Mouse (Mus musculus) kidney, postnatal 10 days (tissue): ENCODE data around the gene Rasgrf2.

Experiments
- DNase-seq: peaks from one replicate; pipeline ENCODE4 v3.0.0; 2021; ENCODE audit warnings: mixed read lengths

Rasgrf2 gene

DNA sequence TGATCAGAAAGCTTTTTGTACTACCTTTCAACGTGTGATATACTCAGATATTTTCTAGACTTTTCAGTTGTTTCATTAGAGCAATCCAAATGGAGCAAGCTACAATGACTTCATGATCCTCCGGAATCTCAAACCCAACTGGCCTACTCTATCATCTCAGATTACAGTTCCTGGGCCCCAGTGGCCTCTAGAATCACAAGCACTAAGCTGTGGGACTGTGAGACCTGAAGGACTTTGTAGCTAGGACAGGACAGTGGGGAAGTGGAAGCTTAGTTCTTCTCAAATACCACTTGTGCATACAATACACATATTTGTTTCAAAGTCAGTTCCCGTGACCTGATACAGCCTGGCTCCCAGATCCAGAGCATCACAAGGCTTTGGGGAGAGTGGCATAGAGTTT, 253.5 kb downstream of the Rasgrf2 start:
- no peak for DNase-seq

DNA sequence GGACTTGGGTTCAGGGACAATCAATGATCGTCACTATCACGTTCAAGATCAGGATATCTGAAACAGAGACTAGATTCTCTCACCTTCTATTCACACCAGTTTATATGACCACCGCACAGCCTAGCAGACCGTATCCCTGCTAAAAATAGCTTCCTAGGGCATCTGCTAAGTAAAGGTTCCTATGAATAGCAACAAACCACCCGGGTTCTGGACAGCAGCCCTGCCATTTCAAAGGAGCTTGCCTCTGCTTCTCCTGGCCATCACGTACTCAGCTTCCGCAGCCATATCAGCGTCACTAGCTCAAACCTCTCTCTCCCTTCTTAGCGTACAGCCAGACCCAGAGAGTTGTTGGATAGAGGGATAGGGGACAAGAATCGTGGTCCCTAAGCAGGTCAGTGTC, 254.1 kb downstream of the Rasgrf2 start:
- no peak for DNase-seq

DNA sequence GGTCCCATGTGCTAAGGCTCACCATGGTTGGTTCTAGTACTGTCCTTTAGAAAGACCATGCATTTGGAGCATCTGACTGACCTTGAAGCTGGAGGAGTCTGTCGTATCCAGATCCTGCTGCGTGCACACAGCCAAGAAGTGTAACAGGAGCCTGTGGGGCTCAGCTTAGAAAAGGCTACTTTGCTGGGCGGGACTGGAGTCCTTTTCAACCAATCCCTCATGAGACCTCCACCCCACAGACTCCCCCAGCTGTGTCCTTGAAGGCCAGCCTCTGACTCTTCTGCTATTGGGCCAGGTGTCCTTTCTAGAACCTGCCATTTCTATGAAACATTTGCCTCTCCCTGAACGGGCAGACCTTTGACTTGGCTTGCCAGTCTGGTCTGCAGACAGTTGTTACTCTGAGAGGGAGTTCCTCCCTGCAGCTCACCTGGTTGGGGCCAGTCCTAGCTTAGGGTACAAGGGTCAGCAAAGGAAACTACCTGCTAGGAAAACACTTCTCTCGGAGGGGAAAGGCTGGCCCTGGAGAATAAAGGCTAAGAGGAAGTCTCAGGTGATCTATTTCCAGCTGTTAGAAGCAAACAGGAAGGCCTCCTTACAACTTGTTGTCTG, 254.6 kb downstream of the Rasgrf2 start, which contains the start of gene Ckmt2:
Gene Ckmt2, minus strand, starts transcription at position 145 of the 609 bp plus-strand sequence.
- DNase-seq: peak; percentile 18

DNA sequence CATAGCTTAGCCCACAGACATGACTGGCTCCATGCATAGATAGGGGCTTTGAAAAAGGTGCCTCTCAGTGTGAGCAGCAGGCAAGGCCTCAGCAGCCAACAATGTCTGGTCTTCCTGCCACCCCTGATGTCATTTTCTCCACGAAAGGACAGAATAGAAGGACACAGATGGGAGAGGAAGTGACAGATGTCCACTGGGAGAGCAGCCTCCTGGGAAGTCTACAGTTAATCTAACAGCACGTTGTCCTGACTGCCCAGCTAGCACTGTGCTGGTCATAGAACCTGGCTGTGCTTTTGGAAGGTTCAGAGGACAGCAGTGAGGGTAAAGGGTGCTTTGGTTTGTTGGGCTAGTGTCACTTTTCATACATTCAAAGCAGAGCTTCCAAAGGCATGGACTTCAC, 255.9 kb downstream of the Rasgrf2 start:
- DNase-seq: no peak

DNA sequence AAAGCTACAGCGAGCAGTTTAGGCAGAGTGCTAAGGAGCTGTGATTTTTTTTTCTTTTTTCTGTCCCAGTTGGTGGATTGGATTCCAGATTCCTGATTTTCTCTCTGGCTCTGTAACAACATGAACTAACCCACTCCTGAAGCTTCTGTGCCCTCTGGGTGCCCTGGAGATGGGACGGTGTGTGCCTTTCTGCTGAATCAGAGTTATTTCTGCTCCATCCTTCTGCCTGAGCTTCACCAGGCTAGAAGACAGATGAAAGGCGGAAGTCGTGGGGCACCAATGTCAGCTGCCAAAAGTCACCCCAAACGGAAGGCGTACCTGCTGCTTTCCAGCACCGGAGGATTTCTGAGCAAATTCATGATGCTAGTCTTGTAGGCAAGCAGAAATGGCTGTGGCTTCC, 256.9 kb downstream of the Rasgrf2 start:
- DNase-seq: no peak

DNA sequence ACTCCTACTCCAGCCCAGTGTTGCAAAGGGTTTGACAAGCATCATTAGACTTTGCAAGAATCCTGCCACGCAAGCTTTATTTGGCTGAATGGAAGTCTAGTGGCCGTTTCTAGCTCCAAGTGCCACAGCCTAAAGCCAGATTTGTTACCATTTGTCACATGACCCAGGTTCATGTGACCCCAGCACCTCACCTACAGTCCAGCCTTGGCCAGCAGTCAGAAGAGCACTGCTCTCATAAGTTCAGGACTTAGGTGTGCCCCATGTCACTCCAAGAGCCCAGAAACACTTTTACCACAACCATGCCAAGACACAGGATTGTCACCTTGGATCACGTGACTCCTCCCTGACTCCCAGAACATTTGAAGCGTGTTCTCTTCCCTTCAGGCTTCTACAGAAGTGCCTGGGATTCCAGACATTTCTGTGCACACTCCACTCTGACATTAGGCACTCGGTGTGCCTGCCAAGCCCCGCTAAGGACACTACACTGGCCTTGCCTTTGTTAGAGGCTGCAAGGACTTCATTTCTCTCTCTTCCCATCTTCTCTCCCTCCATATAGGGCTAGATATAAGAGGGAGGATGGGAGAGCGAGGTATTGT, 257.6 kb downstream of the Rasgrf2 start:
- DNase-seq: no peak

- no peak for DNase-seq
Observed at GRCm38 (mm10) chr13:91868577-91868976, 262.9 kb downstream of the Rasgrf2 start.

- DNase-seq: no peak
Observed at GRCm38 (mm10) chr13:91858835-91859234, 272.6 kb downstream of the Rasgrf2 start.

DNA sequence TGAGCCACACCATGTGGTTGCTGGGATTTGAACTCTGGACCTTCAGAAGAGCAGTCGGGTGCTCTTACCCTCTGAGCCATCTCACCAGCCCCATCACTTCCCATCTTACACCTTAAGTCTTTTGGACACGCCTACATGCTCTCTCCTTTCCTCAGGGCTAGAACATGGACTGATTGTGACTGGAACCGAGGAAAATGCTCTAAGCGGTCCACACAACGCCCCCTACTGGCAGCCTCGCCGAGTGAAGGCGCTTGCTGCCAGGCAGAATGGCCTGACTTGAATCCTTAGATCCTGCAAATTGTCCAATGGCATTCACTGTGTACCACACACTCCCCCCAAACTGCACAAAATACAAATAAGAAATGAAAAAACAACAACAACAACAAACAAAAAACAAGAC, 274.0 kb downstream of the Rasgrf2 start:
- no peak for DNase-seq

DNA sequence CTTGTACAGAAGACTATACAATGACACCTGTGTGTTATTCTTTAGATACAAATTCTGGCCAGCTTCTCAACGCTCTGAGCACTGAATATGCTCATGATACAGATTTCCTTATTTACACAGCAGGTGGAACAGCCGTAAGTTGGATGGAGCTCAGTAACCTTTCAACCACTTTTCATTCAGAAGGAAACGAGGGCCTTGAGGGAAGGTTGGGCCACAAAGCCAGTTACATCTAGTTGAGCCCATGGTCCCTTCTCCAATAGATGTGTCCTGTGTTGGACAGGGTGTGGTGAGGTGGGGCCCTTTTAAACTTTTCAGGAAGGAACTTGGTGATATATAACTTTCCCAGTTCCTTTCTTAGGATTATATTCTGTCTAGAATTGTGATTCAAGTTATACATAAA, 277.0 kb downstream of the Rasgrf2 start:
- DNase-seq: no peak
